Mouse (Mus musculus): ENCODE measurements around the gene Rgs6. TPM values are rescaled to one million over a fixed set of nuclear protein-coding genes. Genes with fewer than 3 reads are reported as not detected.

The Rgs6 gene
- polyA plus RNA-seq, 1 experiment, result 3.8 TPM

DNA sequence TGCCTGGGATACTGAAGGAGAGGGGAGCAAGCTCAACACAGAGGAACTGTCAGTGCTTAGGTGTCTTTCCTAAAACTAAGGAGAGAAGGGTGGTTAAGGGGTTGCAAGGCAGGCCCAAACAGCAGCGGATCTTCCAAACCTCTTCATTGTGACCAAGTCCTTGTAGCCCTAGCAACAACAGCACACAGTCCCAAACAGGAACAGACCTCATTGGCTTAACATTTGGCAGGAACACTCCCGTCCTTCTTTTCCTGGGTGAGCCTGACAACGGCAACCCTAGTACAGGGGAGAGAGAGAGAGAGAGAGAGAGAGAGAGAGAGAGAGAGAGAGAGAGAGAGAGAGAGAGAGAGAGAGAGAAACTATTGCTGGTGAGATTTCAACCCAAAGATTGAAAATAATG, 557.8 kb downstream of the Rgs6 start:
- Histone ChIP-seq H3K4me3 (replicated peaks; ENCODE audit: extremely low read depth, low read depth, low read length) (no peak overlapping the region), H3K4me1 (ENCODE audit: control insufficient read depth, insufficient read depth, low read length) (no peaks in the 10 kb centered on the region; the same call in 1 of the 2 replicates)
- TF ChIP-seq CTCF (IDR thresholded peaks at IDR 0.05; ENCODE audit: insufficient read depth, low read length), result no peak
- no peak for TF ChIP-seq POLR2A (IDR thresholded peaks at IDR 0.05; ENCODE audit: borderline replicate concordance, extremely low read depth, low read depth, low read length)
- 21% methylated on average over 3 of the region's 3 CpGs for WGBS
- DNase-seq, result no peak

DNA sequence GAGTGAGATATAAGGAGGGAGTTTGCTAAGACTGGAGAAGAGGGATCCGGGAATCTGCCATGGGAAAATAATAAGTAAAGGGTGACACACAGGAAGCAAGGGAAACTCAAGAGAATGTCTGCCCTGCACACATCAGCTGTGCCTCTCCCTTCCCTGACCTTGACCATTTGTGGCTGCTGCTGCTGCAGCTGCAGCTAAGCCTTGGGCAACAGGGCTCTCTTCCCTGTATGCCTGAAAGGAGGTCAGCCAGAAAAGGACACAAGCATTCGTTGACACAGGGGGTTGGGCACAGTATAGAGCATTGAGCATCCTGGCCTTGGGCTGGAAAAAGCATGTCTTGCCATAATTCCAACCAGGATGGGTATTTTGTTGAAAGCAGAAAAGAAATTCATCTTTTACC, 558.8 kb downstream of the Rgs6 start:
- DNase-seq, result no peak
- Histone ChIP-seq H3K4me1 (ENCODE audit: control insufficient read depth, insufficient read depth, low read length) (no peaks in the 10 kb centered on the region; the same call in 1 of the 2 replicates), H3K4me3 (replicated peaks; ENCODE audit: extremely low read depth, low read depth, low read length) (no peak overlapping the region)
- no peak for TF ChIP-seq POLR2A (IDR thresholded peaks at IDR 0.05; ENCODE audit: borderline replicate concordance, extremely low read depth, low read depth, low read length)
- no peak for TF ChIP-seq CTCF (IDR thresholded peaks at IDR 0.05; ENCODE audit: insufficient read depth, low read length)
- 50% methylated on average over 2 of the region's 2 CpGs for WGBS

DNA sequence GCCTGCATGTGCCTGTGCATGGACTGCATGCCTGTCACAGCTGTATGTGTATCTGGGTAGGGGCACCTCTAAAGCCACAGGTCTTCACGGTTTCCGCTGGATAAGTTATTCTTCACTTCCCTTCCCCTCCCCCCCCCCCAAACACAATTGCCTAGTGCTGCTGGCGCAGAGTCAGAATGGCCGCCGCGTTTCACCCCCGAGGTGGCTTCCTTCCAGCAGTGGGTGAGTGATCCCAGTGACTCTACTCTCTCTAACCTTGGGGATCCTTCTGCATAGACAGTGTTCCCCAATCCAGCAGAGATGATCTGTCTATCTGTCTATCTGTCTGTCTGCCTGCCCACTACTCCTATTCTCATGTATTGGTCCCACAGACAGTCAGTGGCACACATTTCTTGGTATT, 561.9 kb downstream of the Rgs6 start:
- no peak for DNase-seq
- Histone ChIP-seq H3K4me3 (replicated peaks; ENCODE audit: extremely low read depth, low read depth, low read length) (no peak overlapping the region), H3K4me1 (ENCODE audit: control insufficient read depth, insufficient read depth, low read length) (no peaks in the 10 kb centered on the region; the same call in 1 of the 2 replicates)
- WGBS, result 54% methylated on average over 7 of the region's 7 CpGs
- no peak for TF ChIP-seq CTCF (IDR thresholded peaks at IDR 0.05; ENCODE audit: insufficient read depth, low read length)
- no peak for TF ChIP-seq POLR2A (IDR thresholded peaks at IDR 0.05; ENCODE audit: borderline replicate concordance, extremely low read depth, low read depth, low read length)

DNA sequence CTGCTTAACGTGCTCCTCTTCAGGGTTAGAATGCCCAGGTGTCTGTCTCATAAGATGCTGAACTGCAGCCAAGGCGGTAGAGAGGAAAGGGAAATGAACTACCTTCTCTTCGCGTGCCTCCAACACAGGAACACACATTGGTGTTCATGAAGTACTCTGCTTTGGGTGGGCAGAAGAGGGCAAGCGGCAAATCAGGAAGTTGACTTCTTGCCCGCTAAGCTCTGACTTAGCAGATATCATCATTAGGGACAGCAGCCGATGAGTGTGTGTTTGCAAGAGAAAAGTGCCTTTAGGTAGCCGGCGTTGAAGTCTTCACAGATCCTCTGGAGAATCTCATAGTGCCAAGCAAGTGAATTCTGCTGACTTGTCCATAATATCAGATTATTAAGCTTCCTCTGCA, 562.7 kb downstream of the Rgs6 start:
- Histone ChIP-seq H3K4me3 (replicated peaks; ENCODE audit: extremely low read depth, low read depth, low read length) (no peak overlapping the region), H3K4me1 (ENCODE audit: control insufficient read depth, insufficient read depth, low read length) (no peaks in the 10 kb centered on the region; the same call in 1 of the 2 replicates)
- no peak for TF ChIP-seq CTCF (IDR thresholded peaks at IDR 0.05; ENCODE audit: insufficient read depth, low read length)
- TF ChIP-seq POLR2A (IDR thresholded peaks at IDR 0.05; ENCODE audit: borderline replicate concordance, extremely low read depth, low read depth, low read length), result no peak
- DNase-seq, result no peak
- 65% methylated on average over 9 of the region's 9 CpGs for WGBS

GRCm38 (mm10) chr12:83151474-83151873, 563.4 kb downstream of the Rgs6 start:
- no peak for DNase-seq
- TF ChIP-seq POLR2A (IDR thresholded peaks at IDR 0.05; ENCODE audit: borderline replicate concordance, extremely low read depth, low read depth, low read length), result no peak
- TF ChIP-seq CTCF (IDR thresholded peaks at IDR 0.05; ENCODE audit: insufficient read depth, low read length), result no peak
- Histone ChIP-seq H3K4me3 (replicated peaks; ENCODE audit: extremely low read depth, low read depth, low read length) (no peak overlapping the region), H3K4me1 (ENCODE audit: control insufficient read depth, insufficient read depth, low read length) (no peaks in the 10 kb centered on the region)
- 80% methylated on average over 2 of the region's 2 CpGs for WGBS

DNA sequence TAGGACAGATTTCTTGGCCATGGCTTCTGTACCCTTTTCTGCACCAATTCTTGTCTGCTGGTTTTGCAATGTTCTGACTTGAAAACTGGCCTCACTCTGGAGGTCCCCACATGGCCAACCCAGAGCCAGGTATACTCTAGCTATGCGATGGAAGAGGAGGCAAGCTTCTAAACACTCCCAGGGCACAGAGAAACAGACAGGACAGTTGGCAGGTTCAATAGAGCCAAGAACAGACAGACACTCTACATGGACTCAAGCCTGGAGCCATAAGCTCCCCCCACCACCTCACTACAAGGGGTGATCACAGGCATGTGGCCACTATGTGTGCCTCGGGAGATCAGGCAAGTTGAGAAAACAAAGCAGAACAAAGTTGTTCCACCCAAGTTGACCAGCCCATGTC, 572.1 kb downstream of the Rgs6 start:
- 76% methylated on average over 2 of the region's 2 CpGs for WGBS
- TF ChIP-seq POLR2A (IDR thresholded peaks at IDR 0.05; ENCODE audit: borderline replicate concordance, extremely low read depth, low read depth, low read length) (no peak), CTCF (IDR thresholded peaks at IDR 0.05; ENCODE audit: insufficient read depth, low read length) (no peak)
- Histone ChIP-seq H3K4me3 (replicated peaks; ENCODE audit: extremely low read depth, low read depth, low read length) (no peak overlapping the region), H3K4me1 (ENCODE audit: control insufficient read depth, insufficient read depth, low read length) (no peaks in the 10 kb centered on the region)
- no peak for DNase-seq

GRCm38 (mm10) chr12:83160700-83161099, 572.6 kb downstream of the Rgs6 start:
- no peak for DNase-seq
- Histone ChIP-seq H3K4me1 (ENCODE audit: control insufficient read depth, insufficient read depth, low read length) (no peaks in the 10 kb centered on the region), H3K4me3 (replicated peaks; ENCODE audit: extremely low read depth, low read depth, low read length) (no peak overlapping the region)
- no peak for TF ChIP-seq POLR2A (IDR thresholded peaks at IDR 0.05; ENCODE audit: borderline replicate concordance, extremely low read depth, low read depth, low read length)
- TF ChIP-seq CTCF (IDR thresholded peaks at IDR 0.05; ENCODE audit: insufficient read depth, low read length), result no peak
- 78% methylated on average over 4 of the region's 4 CpGs for WGBS

DNA sequence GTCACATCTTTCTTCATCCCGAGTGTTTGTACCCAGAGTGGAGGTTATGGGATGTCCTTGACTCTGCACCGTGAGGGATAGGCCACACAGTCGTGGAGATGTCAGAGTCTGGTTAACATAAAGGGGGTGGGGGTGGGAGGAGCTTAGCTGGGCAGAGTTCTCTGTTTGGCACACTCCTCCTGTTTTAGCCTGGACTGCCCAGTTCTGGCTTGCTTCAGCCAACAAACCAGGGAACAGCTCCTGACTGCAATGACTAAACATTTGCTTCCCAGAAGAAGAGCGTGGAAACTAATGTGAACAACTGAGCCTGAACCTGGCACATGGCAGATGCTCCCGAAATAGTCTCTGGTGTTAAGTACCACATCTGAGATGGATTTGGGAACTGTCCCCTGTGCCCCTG, 575.6 kb downstream of the Rgs6 start:
- Histone ChIP-seq H3K4me3 (replicated peaks; ENCODE audit: extremely low read depth, low read depth, low read length) (no peak overlapping the region), H3K4me1 (ENCODE audit: control insufficient read depth, insufficient read depth, low read length) (no peaks in the 10 kb centered on the region)
- TF ChIP-seq POLR2A (IDR thresholded peaks at IDR 0.05; ENCODE audit: borderline replicate concordance, extremely low read depth, low read depth, low read length) (no peak), CTCF (IDR thresholded peaks at IDR 0.05; ENCODE audit: insufficient read depth, low read length) (no peak)
- WGBS, result 39% methylated on average over 5 of the region's 5 CpGs
- no peak for DNase-seq

- Histone ChIP-seq H3K4me1 (ENCODE audit: control insufficient read depth, insufficient read depth, low read length) (no peaks in the 10 kb centered on the region), H3K4me3 (replicated peaks; ENCODE audit: extremely low read depth, low read depth, low read length) (no peak overlapping the region)
- WGBS, result 47% methylated on average over 1 of the region's 1 CpGs
- TF ChIP-seq CTCF (IDR thresholded peaks at IDR 0.05; ENCODE audit: insufficient read depth, low read length) (no peak), POLR2A (IDR thresholded peaks at IDR 0.05; ENCODE audit: borderline replicate concordance, extremely low read depth, low read depth, low read length) (no peak)
- no peak for DNase-seq
Observed at GRCm38 (mm10) chr12:83165058-83165457, 577.0 kb downstream of the Rgs6 start.

GRCm38 (mm10) chr12:83168310-83168709, 580.2 kb downstream of the Rgs6 start:
- TF ChIP-seq CTCF (IDR thresholded peaks at IDR 0.05; ENCODE audit: insufficient read depth, low read length) (no peak), POLR2A (IDR thresholded peaks at IDR 0.05; ENCODE audit: borderline replicate concordance, extremely low read depth, low read depth, low read length) (no peak)
- Histone ChIP-seq H3K4me1 (ENCODE audit: control insufficient read depth, insufficient read depth, low read length) (no peaks in the 10 kb centered on the region), H3K4me3 (replicated peaks; ENCODE audit: extremely low read depth, low read depth, low read length) (no peak overlapping the region)
- WGBS, result 64% methylated on average over 6 of the region's 6 CpGs
- no peak for DNase-seq
